Mouse (Mus musculus) macrophage (primary cell): ENCODE data around the gene Piezo1. TPM values are rescaled to one million over a fixed set of nuclear protein-coding genes. Genes with fewer than 3 reads are reported as not detected.

Source experiments
- H3K27ac ChIP-seq: fragments of 350-480 bp; formaldehyde crosslinking; 2 replicates; pipeline ENCODE4 v1.9.0; 2021
- H3K36me3 ChIP-seq: fragments of 350-480 bp; formaldehyde crosslinking; 2 replicates; pipeline ENCODE4 v1.9.0; 2021; ENCODE audit errors: inconsistent target
- H3K4me3 ChIP-seq: fragments of 350-480 bp; formaldehyde crosslinking; 2 replicates; pipeline ENCODE4 v1.9.0; 2021; ENCODE audit errors: inconsistent target
- H3K79me2 ChIP-seq: fragments of 350-480 bp; formaldehyde crosslinking; 2 replicates; pipeline ENCODE4 v1.9.0; 2021; ENCODE audit errors: inconsistent target
- WGBS: methylation state at CpG from one replicate; pipeline ENCODE4 v1.1.7; 2026; ENCODE audit warnings: inconsistent platforms; ENCODE audit not compliant: missing documents; 5-methylcytosine and 5-hydroxymethylcytosine counted together
- polyA plus RNA-seq: library from polyadenylated mRNA; stranded (reverse); fragments of 250-400 nt; gene quantifications from 3 replicates; pipeline ENCODE4 v1.2.4, GENCODE M21; 2018; ENCODE audit warnings: inconsistent platforms

Piezo1 gene
- polyA plus RNA-seq, 1 experiment from 2014 or later, result 43.2 TPM

DNA sequence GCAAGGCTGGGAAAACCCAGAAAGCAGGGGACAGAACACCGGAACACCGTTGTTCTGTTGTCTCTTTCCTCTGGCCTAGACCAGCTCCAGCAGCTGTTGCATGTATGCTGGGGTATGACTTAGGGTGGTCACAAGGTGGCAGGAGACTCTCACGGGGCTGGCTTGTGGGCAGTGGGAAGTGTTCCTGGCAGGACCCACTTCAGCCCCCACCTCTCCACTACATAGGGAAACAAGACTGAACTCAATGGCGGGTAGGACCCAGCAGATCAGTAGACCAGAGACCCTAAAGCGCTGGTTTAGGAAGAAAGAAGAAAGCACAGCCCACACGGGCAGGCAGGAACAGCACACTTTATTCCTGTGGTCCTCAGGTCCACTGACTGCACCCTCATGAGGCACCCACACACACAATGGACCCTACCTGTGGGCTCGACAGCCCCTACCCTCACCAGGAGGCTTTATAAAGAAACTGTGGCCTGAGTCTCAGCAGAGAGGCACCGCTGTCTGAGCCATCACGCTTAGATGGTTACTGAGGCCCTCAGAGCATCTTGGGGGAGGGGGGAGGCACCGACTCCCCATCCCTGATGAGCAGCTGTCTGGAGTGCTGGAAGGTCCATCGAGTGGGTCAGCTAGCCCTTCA lies 117.7 kb downstream of the Piezo1 start:
- H3K36me3 ChIP-seq, result 0 out of 2 replicates have a peak, but pooled peaks cover 6% of the 10 kb centered on the region
- peak overlapping the region; percentile 91 for H3K4me3 ChIP-seq
- H3K79me2 ChIP-seq, result peaks cover 48% of the 10 kb centered on the region
- peak overlapping the region; percentile 97 for H3K27ac ChIP-seq
- WGBS, result 69% methylated on average over 10 of the region's 11 CpGs

GRCm38 (mm10) chr8:122432443-122433268 lies 118.5 kb downstream of the Piezo1 start, which contains the start of gene Cyba:
Gene Cyba (minus strand): TSS chr8:122432930.
- Histone ChIP-seq H3K4me3 (peak within 1 kb of the TSS; percentile 91), H3K36me3 (peaks cover 14% of the 10 kb centered on the region), H3K27ac (peak within 1 kb of the TSS; percentile 97), H3K79me2 (peaks cover 56% of the 10 kb centered on the region)
- 1% methylated on average over 39 of the region's 45 CpGs for WGBS

Other genes starting within 250 kb of the Piezo1 start
- not detected in 3 replicates for gene Trhr2, start 190.6 kb downstream of the Piezo1 start, polyA plus RNA-seq
- gene Zc3h18, start 174.7 kb downstream of the Piezo1 start, polyA plus RNA-seq, result 28.5 to 44.3 TPM (median 38.9 TPM) in 3 replicates
- not detected in 3 replicates for gene Il17c, start 129.3 kb downstream of the Piezo1 start, polyA plus RNA-seq
- 942 to 2,075 TPM (median 1,538 TPM) in 3 replicates for gene Cyba, start 118.4 kb downstream of the Piezo1 start, polyA plus RNA-seq
- 10.1 to 40.6 TPM (median 23.8 TPM) in 3 replicates for gene Mvd, start 107.9 kb downstream of the Piezo1 start, polyA plus RNA-seq
- gene Snai3, start 90.6 kb downstream of the Piezo1 start, polyA plus RNA-seq, result not detected in 3 replicates
- gene Rnf166, start 75.3 kb downstream of the Piezo1 start, polyA plus RNA-seq, result 36.6 to 108 TPM (median 59.1 TPM) in 3 replicates
- gene Ctu2, start 75.2 kb downstream of the Piezo1 start, polyA plus RNA-seq, result 7.5 to 12.0 TPM (median 7.9 TPM) in 3 replicates
- gene Cdt1, start 16.7 kb upstream of the Piezo1 start, polyA plus RNA-seq, result 11.1 to 84.7 TPM (median 15.5 TPM) in 3 replicates
- gene Aprt, start 25.6 kb upstream of the Piezo1 start, polyA plus RNA-seq, result 89.7 to 305 TPM (median 145 TPM) in 3 replicates
- gene Galns, start 60.1 kb upstream of the Piezo1 start, polyA plus RNA-seq, result 70.7 to 140 TPM (median 99.8 TPM) in 3 replicates
- 54.4 to 79.3 TPM (median 76.9 TPM) in 3 replicates for gene Trappc2l, start 60.3 kb upstream of the Piezo1 start, polyA plus RNA-seq
- gene Pabpn1l, start 71.4 kb upstream of the Piezo1 start, polyA plus RNA-seq, result not detected in 3 replicates
- gene Cbfa2t3, start 147.8 kb upstream of the Piezo1 start, polyA plus RNA-seq, result 0.87 to 1.4 TPM (median 1.0 TPM) in 3 replicates
- gene Acsf3, start 224.2 kb upstream of the Piezo1 start, polyA plus RNA-seq, result 4.1 to 7.3 TPM (median 4.6 TPM) in 3 replicates